Mouse (Mus musculus) left cerebral cortex, postnatal 10 days (tissue): Measurements from ENCODE around the gene Vapa. TPM values are rescaled to one million over a fixed set of nuclear protein-coding genes. Genes with fewer than 3 reads are reported as not detected.
"Not testable (repeated sequence)": the region's sequence is repeated elsewhere in the genome, so short reads cannot be mapped to it uniquely, and the experiment has no call there.

Source experiments
- DNase-seq, 2 experiments: peaks; one replicate each; pipeline ENCODE4 v3.0.0; 2021 to 2022; ENCODE audit warnings: low spot score in 2 of 2, mixed read lengths in 1 of 2; ENCODE audit errors: extremely low spot score in 1 of 2
- intact Hi-C: fragments of 180-260 bp; cut with DNase I; formaldehyde crosslinking; loops from one replicate; pipeline ENCODE4 v1.15.1; 2025
- total RNA-seq, 2 experiments: library from RNA; stranded (reverse); gene quantifications; 2 replicates each; pipeline ENCODE4 v1.2.3; 2021

Gene Vapa
- total RNA-seq, 2 experiments from 2014 or later: 187 to 197 TPM

- intact Hi-C loops: no loop called here
- no peak for DNase-seq
Measured at GRCm38 (mm10) chr17:65581440-65581839, 31.9 kb downstream of the Vapa start.

- intact Hi-C loops: no loop called here
- DNase-seq: no peak
Measured at GRCm38 (mm10) chr17:65579766-65580165, 33.6 kb downstream of the Vapa start.

- intact Hi-C loops: no loop called here
- DNase-seq: no peak
Measured at GRCm38 (mm10) chr17:65575339-65575738, 38.0 kb downstream of the Vapa start.

GRCm38 (mm10) chr17:65574850-65575249 lies 38.5 kb downstream of the Vapa start:
- no peak for DNase-seq
- intact Hi-C loops: no loop called here

GRCm38 (mm10) chr17:65571866-65572265 lies 41.5 kb downstream of the Vapa start:
- DNase-seq: peak in 1 of 2 experiments; percentile 18
- intact Hi-C loops: no loop called here

GRCm38 (mm10) chr17:65571466-65571865 lies 41.9 kb downstream of the Vapa start:
- no peak for DNase-seq

GRCm38 (mm10) chr17:65564189-65564588 lies 49.2 kb downstream of the Vapa start:
- no peak for DNase-seq
- intact Hi-C loops: no loop called here

More at GRCm38 (mm10) chr17:65571466-65571865, 41.9 kb downstream of the Vapa start:
- intact Hi-C loops: no loop called here

- intact Hi-C loops: no loop called here
- no peak for DNase-seq
Measured at GRCm38 (mm10) chr17:65563345-65563744, 50.0 kb downstream of the Vapa start.

- peak; percentile 67 to 72 for DNase-seq
- intact Hi-C loops: no loop called here
Measured at GRCm38 (mm10) chr17:65562761-65563160, 50.6 kb downstream of the Vapa start.

- intact Hi-C loops: no loop called here
- DNase-seq: no peak
Measured at GRCm38 (mm10) chr17:65561361-65562015, 51.9 kb downstream of the Vapa start.

GRCm38 (mm10) chr17:65559273-65559672 lies 54.1 kb downstream of the Vapa start:
- intact Hi-C loops: loop anchor here (10.0 kb wide), 2 partner anchors 954 to 1984 kb away; partner anchors contain the start of gene Man2a1
- no peak for DNase-seq

- no peak for DNase-seq
- intact Hi-C loops: loop anchor here (10.0 kb wide), 2 partner anchors 954 to 1984 kb away; partner anchors contain the start of gene Man2a1
Measured at GRCm38 (mm10) chr17:65558788-65559187, 54.6 kb downstream of the Vapa start.

- DNase-seq: peak in 1 of 2 experiments; percentile 63
- intact Hi-C loops: loop anchor here (10.0 kb wide), 2 partner anchors 953 to 1983 kb away; partner anchors contain the start of gene Man2a1
Measured at GRCm38 (mm10) chr17:65558217-65558616, 55.1 kb downstream of the Vapa start.

- no peak for DNase-seq
- intact Hi-C loops: loop anchor here (10.0 kb wide), 2 partner anchors 952 to 1982 kb away; partner anchors contain the start of gene Man2a1
Measured at GRCm38 (mm10) chr17:65557212-65557611, 56.1 kb downstream of the Vapa start.

GRCm38 (mm10) chr17:65556798-65557197 lies 56.6 kb downstream of the Vapa start:
- DNase-seq: no peak
- intact Hi-C loops: loop anchor here (10.0 kb wide), 2 partner anchors 952 to 1982 kb away; partner anchors contain the start of gene Man2a1

GRCm38 (mm10) chr17:65552426-65552997 lies 60.8 kb downstream of the Vapa start:
- intact Hi-C loops: loop anchor here (10.0 kb wide), 2 partner anchors 948 to 1978 kb away; partner anchors contain the start of gene Man2a1
- no peak for DNase-seq

- intact Hi-C loops: loop anchor here (10.0 kb wide), 2 partner anchors 946 to 1976 kb away; partner anchors contain the start of gene Man2a1
- no peak for DNase-seq
Measured at GRCm38 (mm10) chr17:65550357-65550756, 63.0 kb downstream of the Vapa start.

GRCm38 (mm10) chr17:65548698-65549365 lies 64.5 kb downstream of the Vapa start:
- DNase-seq: no peak
- intact Hi-C loops: no loop called here

GRCm38 (mm10) chr17:65546221-65546620 lies 67.1 kb downstream of the Vapa start:
- intact Hi-C loops, DNase-seq: not testable (repeated sequence)
